Mouse (Mus musculus) heart, embryonic 16.5 days (tissue): Measurements from ENCODE around the gene Gm26620. TPM values are rescaled to one million over a fixed set of nuclear protein-coding genes. Genes with fewer than 3 reads are reported as not detected.

ENCODE experiments used
- ATAC-seq: fragments of 200-750 bp; cut with Nextera tagmentation; replicated peaks from 2 replicates; pipeline ENCODE4 v1.8.0; 2017; ENCODE audit warnings: moderate number of reproducible peaks; ENCODE audit not compliant: insufficient read depth, low FRiP score; ENCODE audit errors: extremely low read depth
- H3K27ac ChIP-seq: fragments of 300-500 bp; sonication (generic); 2 replicates; pipeline ENCODE4 v1.5.1; 2014; ENCODE audit warnings: mild to moderate bottlenecking, low read length, control low read depth, moderate library complexity
- H3K27me3 ChIP-seq: fragments of 300-500 bp; sonication (generic); 2 replicates; pipeline ENCODE4 v1.6.1; 2014; ENCODE audit warnings: low read length, mixed read lengths; ENCODE audit not compliant: control insufficient read depth, insufficient read depth
- H3K36me3 ChIP-seq: fragments of 300-500 bp; sonication (generic); 2 replicates; pipeline ENCODE4 v1.6.1; 2014; ENCODE audit not compliant: control insufficient read depth, insufficient read depth
- H3K4me1 ChIP-seq: fragments of 300-500 bp; sonication (generic); 2 replicates; pipeline ENCODE4 v1.6.1; 2014; ENCODE audit warnings: low read length, mixed read lengths; ENCODE audit not compliant: control insufficient read depth, insufficient read depth
- H3K4me2 ChIP-seq: fragments of 300-500 bp; sonication (generic); 2 replicates; pipeline ENCODE4 v1.6.1; 2014; ENCODE audit warnings: low read depth, mild to moderate bottlenecking, control low read depth, low read length
- H3K4me3 ChIP-seq: fragments of 300-500 bp; sonication (generic); 2 replicates; pipeline ENCODE4 v1.5.1; 2014; ENCODE audit warnings: mild to moderate bottlenecking, control low read depth, low read length
- H3K9ac ChIP-seq: fragments of 300-500 bp; sonication (generic); 2 replicates; pipeline ENCODE4 v1.6.1; 2014; ENCODE audit warnings: low read length, control low read depth
- H3K9me3 ChIP-seq: fragments of 300-500 bp; sonication (generic); replicated peaks from 2 replicates; pipeline ENCODE4 v1.6.1; 2016; ENCODE audit warnings: low read length; ENCODE audit not compliant: control insufficient read depth
- WGBS: fragments of 180-500 bp; shearing (Covaris S2); extraction: QIAGEN DNeasy Blood & Tissue Kit; methylation state at CpG from one replicate; pipeline ENCODE4 v1.1.7; 2014; 5-methylcytosine and 5-hydroxymethylcytosine counted together
- polyA plus RNA-seq: library from polyadenylated mRNA; unstranded; fragments of >200 nt; fragmentation: Nextera tagmentation; extraction: Ambion mirVana; gene quantifications from 2 replicates; pipeline ENCODE4 v1.2.1, GENCODE M21; 2015

Gene Gm26620
- polyA plus RNA-seq, 1 experiment from 2014 or later: 0.53 TPM

- Histone ChIP-seq H3K36me3 (no peaks in the 10 kb centered on the region; the same call in 1 of the 2 replicates), H3K27ac (no peak overlapping the region), H3K27me3 (no peaks in the 10 kb centered on the region), H3K4me2 (no peak overlapping the region), H3K9me3 (no peaks in the 10 kb centered on the region), H3K9ac (no peak overlapping the region), H3K4me1 (peaks cover 4% of the 10 kb centered on the region), H3K4me3 (no peak overlapping the region)
- ATAC-seq: no peak
- 80% methylated on average over 2 of the region's 2 CpGs for WGBS
These were observed 27.5 kb upstream of the Gm26620 start for GRCm38 (mm10) chr1:170857369-170857768.

DNA sequence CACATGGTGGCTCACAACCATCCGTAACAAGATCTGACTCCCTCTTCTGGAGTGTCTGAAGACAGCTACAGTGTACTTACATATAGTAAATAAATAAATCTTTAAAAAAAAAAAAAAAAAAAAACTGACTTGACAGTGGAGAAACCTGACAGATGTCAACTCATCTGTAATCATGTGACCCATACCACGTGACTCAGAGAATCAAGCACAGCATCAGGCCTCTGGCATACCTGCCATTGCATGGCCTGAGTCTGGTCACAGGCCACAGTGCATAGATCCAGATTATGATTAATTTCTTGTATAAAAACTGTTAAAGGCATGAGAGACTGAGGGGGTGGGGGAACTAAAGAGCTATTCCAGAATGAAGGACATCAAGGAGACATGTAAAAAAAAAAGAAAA is 26.0 kb upstream of the Gm26620 start:
- H3K4me3 ChIP-seq: no peak overlapping the region
- no peaks in the 10 kb centered on the region for H3K9me3 ChIP-seq
- no peak overlapping the region for H3K9ac ChIP-seq
- ATAC-seq: no peak
- 80% methylated on average over 2 of the region's 2 CpGs for WGBS
- no peak overlapping the region for H3K27ac ChIP-seq
- no peak overlapping the region for H3K4me2 ChIP-seq
- no peaks in the 10 kb centered on the region for H3K27me3 ChIP-seq
- no peaks in the 10 kb centered on the region for H3K36me3 ChIP-seq
- H3K4me1 ChIP-seq: peaks cover 6% of the 10 kb centered on the region

DNA sequence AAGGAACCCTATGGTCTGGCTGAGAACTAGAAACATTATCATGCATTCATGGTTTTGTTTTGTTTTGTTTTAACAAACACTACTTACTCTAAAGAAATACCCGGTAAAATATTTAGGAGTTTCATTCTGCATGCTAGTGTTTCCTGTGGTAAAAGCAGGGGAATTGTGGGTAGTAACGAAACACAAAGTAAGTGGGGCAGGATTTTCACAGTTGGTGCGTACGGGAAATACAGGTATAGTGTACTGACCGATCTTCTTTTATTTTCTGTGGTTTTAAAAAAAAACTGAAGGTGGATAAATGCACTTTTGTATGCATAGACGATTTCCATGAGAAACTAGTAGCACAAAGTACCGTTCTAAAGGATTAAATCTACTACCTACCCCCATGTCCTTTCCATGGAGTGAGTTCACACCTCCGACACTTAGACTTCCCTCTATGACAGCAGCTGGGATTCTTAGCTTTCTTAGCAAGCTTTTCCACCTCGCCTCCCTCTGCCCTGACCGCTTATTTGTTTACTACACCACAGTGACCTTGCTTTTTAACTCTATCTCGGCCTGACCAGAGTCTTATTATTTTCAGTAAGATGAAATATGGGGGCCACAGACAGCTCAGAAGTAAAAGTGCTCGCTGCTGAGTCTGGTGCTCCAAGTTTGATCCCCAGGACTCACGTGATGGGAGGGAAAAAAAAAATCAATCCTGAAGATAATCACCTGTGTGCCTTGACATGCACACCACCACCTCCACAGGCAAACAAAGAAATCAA is 23.0 kb upstream of the Gm26620 start:
- Histone ChIP-seq H3K36me3 (no peaks in the 10 kb centered on the region), H3K27ac (no peak overlapping the region), H3K4me1 (peaks cover 19% of the 10 kb centered on the region), H3K4me2 (no peak overlapping the region), H3K27me3 (no peaks in the 10 kb centered on the region), H3K9me3 (no peaks in the 10 kb centered on the region), H3K9ac (no peak overlapping the region), H3K4me3 (no peak overlapping the region)
- ATAC-seq: no peak
- 70% methylated on average over 13 of the region's 13 CpGs for WGBS

- no peaks in the 10 kb centered on the region for H3K9me3 ChIP-seq
- H3K27me3 ChIP-seq: no peaks in the 10 kb centered on the region
- H3K9ac ChIP-seq: no peak overlapping the region
- no peak overlapping the region for H3K27ac ChIP-seq
- no peak overlapping the region for H3K4me2 ChIP-seq
- H3K4me3 ChIP-seq: no peak overlapping the region
- no peak for ATAC-seq
- peaks cover 21% of the 10 kb centered on the region for H3K4me1 ChIP-seq
- no peaks in the 10 kb centered on the region for H3K36me3 ChIP-seq
- WGBS: 49% methylated on average over 3 of the region's 3 CpGs
These were observed 22.5 kb upstream of the Gm26620 start for GRCm38 (mm10) chr1:170862435-170862717.

DNA sequence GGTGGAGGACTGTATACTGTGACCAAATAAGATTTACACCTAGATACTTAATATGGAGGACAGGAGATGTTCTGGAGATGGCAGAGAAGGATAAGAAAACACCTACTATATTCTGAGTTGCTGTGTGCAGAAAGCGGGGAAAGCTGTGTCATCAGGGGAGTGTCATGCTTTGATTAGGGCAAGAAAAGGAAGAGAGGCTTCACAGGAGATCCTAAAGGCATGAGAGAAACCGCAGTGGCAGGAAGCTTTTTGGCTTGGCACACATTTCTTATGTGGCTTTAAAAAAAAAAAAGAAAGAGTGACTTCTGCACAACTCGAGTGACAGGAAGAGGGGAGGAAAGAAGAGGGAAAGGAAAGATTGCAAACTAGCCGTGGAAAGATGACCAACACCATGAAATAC is 21.8 kb upstream of the Gm26620 start:
- ATAC-seq: no peak
- Histone ChIP-seq H3K27ac (peak overlapping the region; percentile 9; the same call in 1 of the 2 replicates), H3K4me1 (peaks cover 21% of the 10 kb centered on the region), H3K9ac (no peak overlapping the region), H3K27me3 (no peaks in the 10 kb centered on the region), H3K4me2 (no peak overlapping the region), H3K36me3 (no peaks in the 10 kb centered on the region), H3K9me3 (no peaks in the 10 kb centered on the region), H3K4me3 (no peak overlapping the region)
- WGBS: 39% methylated on average over 4 of the region's 4 CpGs

DNA sequence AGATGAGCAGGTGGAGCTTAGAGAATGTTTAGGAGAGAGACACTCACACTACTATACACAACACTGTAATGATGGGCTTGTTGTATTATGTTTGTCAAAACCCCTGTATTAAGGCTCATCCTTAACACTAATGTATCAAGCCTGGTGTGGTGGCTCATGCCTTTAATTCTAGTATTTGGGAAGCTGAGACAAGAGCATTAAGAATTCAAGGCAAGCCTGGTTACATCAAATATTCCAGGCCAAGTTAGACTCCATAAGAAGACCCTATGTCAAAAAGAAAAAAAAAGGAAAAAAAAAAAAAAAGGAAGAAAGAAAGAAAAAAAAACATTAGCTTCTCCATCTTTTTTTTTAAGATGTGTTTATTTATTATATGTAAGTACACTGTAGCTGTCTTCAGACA is 20.6 kb upstream of the Gm26620 start:
- no peak for ATAC-seq
- no peaks in the 10 kb centered on the region for H3K27me3 ChIP-seq
- no peak overlapping the region for H3K4me2 ChIP-seq
- H3K9ac ChIP-seq: no peak overlapping the region
- H3K9me3 ChIP-seq: no peaks in the 10 kb centered on the region
- no peak overlapping the region for H3K4me3 ChIP-seq
- H3K4me1 ChIP-seq: peaks cover 23% of the 10 kb centered on the region
- H3K36me3 ChIP-seq: no peaks in the 10 kb centered on the region
- H3K27ac ChIP-seq: no peak overlapping the region

- no peak overlapping the region for H3K4me2 ChIP-seq
- no peak for ATAC-seq
- no peaks in the 10 kb centered on the region for H3K9me3 ChIP-seq
- H3K27ac ChIP-seq: no peak overlapping the region
- no peak overlapping the region for H3K9ac ChIP-seq
- no peaks in the 10 kb centered on the region for H3K27me3 ChIP-seq
- no peak overlapping the region for H3K4me3 ChIP-seq
- 83% methylated on average over 3 of the region's 3 CpGs for WGBS
- H3K4me1 ChIP-seq: peaks cover 23% of the 10 kb centered on the region
- H3K36me3 ChIP-seq: no peaks in the 10 kb centered on the region
These were observed 20.1 kb upstream of the Gm26620 start for GRCm38 (mm10) chr1:170864754-170865153.

DNA sequence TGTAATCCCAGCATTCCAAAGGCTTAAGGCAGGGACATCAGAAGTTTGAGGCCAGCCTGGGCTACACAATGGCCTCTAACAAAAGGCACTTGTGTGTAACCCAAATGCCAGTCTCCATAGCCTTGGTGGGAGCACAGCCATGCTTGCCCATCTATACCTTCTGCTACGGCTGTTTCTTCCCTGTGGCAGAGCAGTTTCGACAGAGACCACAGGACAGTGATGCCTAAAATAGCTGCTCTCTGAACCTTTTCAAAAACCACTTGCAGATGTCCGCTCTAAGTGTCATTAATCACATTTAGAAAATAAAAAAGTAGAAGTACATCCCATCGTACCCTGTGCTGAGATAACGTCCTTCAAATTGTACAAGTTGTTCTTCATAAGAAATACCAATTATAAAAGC is 19.5 kb upstream of the Gm26620 start:
- H3K36me3 ChIP-seq: no peaks in the 10 kb centered on the region
- H3K27ac ChIP-seq: peak overlapping the region; percentile 8; the same call in 1 of the 2 replicates
- no peaks in the 10 kb centered on the region for H3K9me3 ChIP-seq
- peak overlapping the region; percentile 12; the same call in 1 of the 2 replicates for H3K4me2 ChIP-seq
- H3K27me3 ChIP-seq: no peaks in the 10 kb centered on the region
- ATAC-seq: no peak
- no peak overlapping the region for H3K4me3 ChIP-seq
- H3K4me1 ChIP-seq: peaks cover 23% of the 10 kb centered on the region
- no peak overlapping the region for H3K9ac ChIP-seq
- WGBS: 42% methylated on average over 5 of the region's 5 CpGs

DNA sequence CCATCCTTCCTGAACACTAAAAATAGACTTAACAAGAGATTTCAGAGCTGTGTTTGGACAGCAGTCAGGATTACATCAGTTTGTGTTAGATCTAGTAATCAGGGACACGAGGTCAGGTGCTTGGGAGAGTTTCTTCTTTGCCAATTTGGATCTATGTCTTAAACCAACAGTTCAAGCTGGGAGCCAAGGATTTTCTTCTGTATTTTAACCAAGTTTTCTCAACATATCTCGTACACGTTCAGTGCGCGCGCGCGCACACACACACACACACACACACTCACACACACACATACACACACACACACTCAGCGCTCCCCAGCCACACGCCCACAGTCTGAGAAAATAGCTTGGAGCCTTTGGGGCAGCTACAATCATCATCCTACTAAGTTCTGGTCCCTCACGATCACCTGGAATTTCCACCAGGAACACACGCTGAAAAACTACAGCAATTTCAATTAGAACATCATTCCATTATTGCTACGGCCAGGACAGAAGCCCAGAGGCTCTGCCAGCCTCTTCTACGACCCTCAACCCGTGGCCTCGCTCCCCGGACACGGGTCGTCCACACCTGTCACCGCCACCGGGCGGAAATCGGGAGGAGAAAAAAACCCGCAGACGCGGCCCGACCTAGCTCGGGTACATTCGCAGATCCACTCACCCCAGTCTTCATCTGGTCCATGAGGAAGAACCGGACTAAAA is 17.7 kb upstream of the Gm26620 start:
- peaks cover 19% of the 10 kb centered on the region for H3K4me1 ChIP-seq
- under 1% methylated on average over 30 of the region's 30 CpGs for WGBS
- ATAC-seq: peak; percentile 29; the same call in 1 of the 2 replicates

More for the DNA sequence above, 17.7 kb upstream of the Gm26620 start:
- no peaks in the 10 kb centered on the region for H3K27me3 ChIP-seq
- peak overlapping the region; percentile 76 for H3K4me2 ChIP-seq
- peak overlapping the region; percentile 64 for H3K27ac ChIP-seq
- H3K4me3 ChIP-seq: peak overlapping the region; percentile 82
- 0 out of 2 replicates have a peak, but pooled peaks cover 2% of the 10 kb centered on the region for H3K36me3 ChIP-seq
- peak overlapping the region; percentile 86 for H3K9ac ChIP-seq
- no peaks in the 10 kb centered on the region for H3K9me3 ChIP-seq
